Mouse (Mus musculus) lung, postnatal 0 days (tissue): ENCODE measurements around the gene C4bp. TPM values are rescaled to one million over a fixed set of nuclear protein-coding genes. Genes with fewer than 3 reads are reported as not detected.

ENCODE experiments used
- ATAC-seq: fragments of 200-750 bp; cut with Nextera tagmentation; 2 replicates; pipeline ENCODE4 v1.8.0; 2017; ENCODE audit warnings: moderate library complexity
- DNase-seq: peaks from one replicate; pipeline ENCODE4 v3.0.0-alpha.2; 2016; ENCODE audit warnings: low spot score
- H3K27ac ChIP-seq: fragments of 300-500 bp; sonication (generic); 2 replicates; pipeline ENCODE4 v1.5.1; 2014; ENCODE audit warnings: antibody characterized with exemption, mild to moderate bottlenecking, low read length, mixed read lengths
- H3K27me3 ChIP-seq: fragments of 300-500 bp; sonication (generic); replicated peaks from 2 replicates; pipeline ENCODE4 v1.6.1; 2014; ENCODE audit warnings: low read length, mixed read lengths; ENCODE audit not compliant: insufficient read depth
- H3K36me3 ChIP-seq: fragments of 300-500 bp; sonication (generic); 2 replicates; pipeline ENCODE4 v1.6.1; 2014; ENCODE audit warnings: low read length, mixed read lengths; ENCODE audit not compliant: insufficient read depth
- H3K4me1 ChIP-seq: fragments of 300-500 bp; sonication (generic); 2 replicates; pipeline ENCODE4 v1.6.1; 2014; ENCODE audit warnings: antibody characterized with exemption, low read depth, low read length, mixed read lengths; ENCODE audit not compliant: insufficient read depth
- H3K4me2 ChIP-seq: fragments of 300-500 bp; sonication (generic); replicated peaks from 2 replicates; pipeline ENCODE4 v1.6.1; 2014; ENCODE audit warnings: low read depth, mild to moderate bottlenecking, low read length, moderate library complexity, mixed read lengths
- H3K4me3 ChIP-seq: fragments of 300-500 bp; sonication (generic); 2 replicates; pipeline ENCODE4 v1.5.1; 2014; ENCODE audit warnings: low read depth, low read length
- H3K9ac ChIP-seq: fragments of 300-500 bp; sonication (generic); replicated peaks from 2 replicates; pipeline ENCODE4 v1.6.1; 2014; ENCODE audit warnings: low read depth, mild to moderate bottlenecking
- H3K9me3 ChIP-seq: fragments of 300-500 bp; sonication (generic); 2 replicates; pipeline ENCODE4 v1.6.1; 2016; ENCODE audit warnings: low read length, mixed read lengths
- CTCF ChIP-seq: IDR thresholded peaks from 2 replicates; pipeline ENCODE4 v1.5.1; 2016; ENCODE audit warnings: antibody characterized with exemption, mild to moderate bottlenecking
- EP300 ChIP-seq: IDR thresholded peaks from 2 replicates; pipeline ENCODE4 v1.6.1; 2016; ENCODE audit warnings: antibody characterized with exemption, mild to moderate bottlenecking, control low read depth
- whole genome bisulfite sequencing: fragments of 180-500 bp; shearing (Covaris S2); extraction: QIAGEN DNeasy Blood & Tissue Kit; methylation state at CpG from one replicate; pipeline ENCODE4 v1.1.7; 2014; 5-methylcytosine and 5-hydroxymethylcytosine counted together
- polyA plus RNA-seq: library from polyadenylated mRNA; unstranded; fragments of >200 nt; fragmentation: Nextera tagmentation; extraction: Ambion mirVana; gene quantifications from 2 replicates; pipeline ENCODE4 v1.2.1, GENCODE M21; 2015

Gene C4bp
- polyA plus RNA-seq = 0.06 and 0.08 TPM in 2 replicates

DNA sequence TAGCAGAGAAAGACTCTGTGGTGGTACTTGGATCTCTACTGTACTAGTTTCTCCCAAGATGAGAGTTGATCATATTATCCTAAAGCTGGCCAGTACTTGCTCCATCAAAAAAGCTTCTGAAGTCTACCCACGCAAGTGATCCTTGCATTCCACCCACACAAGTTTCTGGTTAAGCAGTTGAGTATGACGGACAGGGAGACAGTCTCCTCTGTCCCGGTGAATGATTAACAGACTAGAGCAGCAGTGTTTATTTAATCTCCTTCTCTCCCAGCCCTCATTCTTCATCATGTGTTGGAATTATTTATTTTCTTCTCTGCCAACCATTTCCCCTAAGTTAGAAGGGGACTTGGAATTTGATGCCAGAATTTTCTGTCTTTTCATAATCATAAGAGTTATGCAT lies at the start of gene C4bp:
Gene C4bp (minus strand): TSS at position 179 of the 400 bp plus-strand sequence.
- no peaks in the 10 kb centered on the region for H3K4me1 ChIP-seq
- no peaks in the 10 kb centered on the region for H3K9me3 ChIP-seq
- no peaks in the 10 kb centered on the region for H3K36me3 ChIP-seq
- H3K27me3 ChIP-seq = no peaks in the 10 kb centered on the region
- 21% methylated on average over 3 of the region's 3 CpGs for WGBS
- no peak within 1 kb of the TSS for H3K27ac ChIP-seq
- H3K4me3 ChIP-seq = no peak within 1 kb of the TSS
- DNase-seq = no peak
- no peak for TF ChIP-seq CTCF
- TF ChIP-seq EP300 = no peak
- no peak within 1 kb of the TSS for H3K9ac ChIP-seq
- no peak for ATAC-seq
- H3K4me2 ChIP-seq = no peak within 1 kb of the TSS

DNA sequence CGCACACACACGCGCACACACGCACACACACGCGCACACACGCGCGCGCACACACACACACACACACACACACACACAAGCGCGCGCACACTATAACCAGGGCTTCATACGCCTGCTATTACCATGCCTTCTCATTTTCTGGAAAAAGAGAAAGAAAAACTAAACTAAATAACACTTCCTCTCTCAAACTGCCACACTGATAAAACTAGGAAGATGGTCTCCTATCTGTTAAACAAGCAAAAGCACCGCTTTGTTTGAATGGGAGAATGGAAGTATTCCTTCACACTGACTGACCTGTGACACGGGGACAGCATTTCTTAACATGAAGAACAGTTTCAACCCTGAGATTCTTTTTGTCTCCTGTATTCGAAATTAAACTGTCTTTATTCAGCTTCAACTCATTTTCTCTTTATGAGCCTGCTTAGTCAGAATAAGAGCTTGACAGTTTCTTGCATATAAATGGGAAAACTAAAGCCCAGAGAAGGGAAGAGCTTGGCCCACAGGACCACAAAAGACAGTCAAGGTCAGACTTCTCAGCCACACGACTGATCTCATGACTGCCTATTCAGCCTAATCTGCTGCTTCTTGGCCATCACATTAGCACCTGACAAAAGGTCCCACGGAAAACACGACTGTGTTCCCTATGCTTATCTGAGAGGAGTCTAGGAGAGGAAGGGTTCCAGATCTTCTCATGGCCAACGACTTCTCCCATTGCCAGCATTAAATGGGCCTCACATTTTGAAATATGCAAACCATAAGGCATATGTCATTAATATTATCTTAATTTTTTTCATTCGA lies 49.0 kb upstream of the C4bp start:
- Histone ChIP-seq H3K36me3 (0 out of 2 replicates have a peak, but pooled peaks cover 3% of the 10 kb centered on the region), H3K4me2 (no peak overlapping the region), H3K27ac (no peak overlapping the region), H3K9me3 (no peaks in the 10 kb centered on the region), H3K4me1 (no peaks in the 10 kb centered on the region), H3K4me3 (no peak overlapping the region), H3K9ac (no peak overlapping the region), H3K27me3 (no peaks in the 10 kb centered on the region)
- ATAC-seq (no peak), DNase-seq (no peak)
- TF ChIP-seq CTCF = no peak
- 89% methylated on average over 22 of the region's 22 CpGs for WGBS

DNA sequence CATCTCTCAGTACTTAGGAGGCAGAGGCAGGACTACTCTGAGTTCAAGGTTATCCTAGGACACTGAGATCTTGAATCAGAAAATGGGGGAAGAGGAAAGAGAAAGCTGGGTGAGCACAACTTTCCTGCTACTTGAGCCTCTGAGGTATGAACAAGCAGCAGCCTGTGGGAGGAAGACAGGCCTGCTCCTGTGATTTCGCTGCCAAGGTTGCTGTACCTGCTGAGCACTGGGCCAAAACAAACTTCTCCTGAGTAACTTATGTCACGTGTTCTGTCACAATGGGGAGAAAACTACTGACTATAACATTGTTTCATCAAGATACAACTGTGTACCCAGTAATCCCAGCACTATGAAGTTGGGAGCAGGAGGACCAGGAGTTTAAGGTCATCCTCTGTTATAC lies 42.2 kb upstream of the C4bp start:
- Histone ChIP-seq H3K4me2 (no peak overlapping the region), H3K9me3 (no peaks in the 10 kb centered on the region), H3K4me3 (no peak overlapping the region), H3K4me1 (no peaks in the 10 kb centered on the region), H3K27ac (no peak overlapping the region), H3K27me3 (no peaks in the 10 kb centered on the region), H3K36me3 (peaks cover 27% of the 10 kb centered on the region), H3K9ac (no peak overlapping the region)
- 56% methylated on average over 2 of the region's 2 CpGs for WGBS
- ATAC-seq = peak; percentile 75
- peak; percentile 82 for DNase-seq
- TF ChIP-seq EP300 (no peak), CTCF (no peak)

DNA sequence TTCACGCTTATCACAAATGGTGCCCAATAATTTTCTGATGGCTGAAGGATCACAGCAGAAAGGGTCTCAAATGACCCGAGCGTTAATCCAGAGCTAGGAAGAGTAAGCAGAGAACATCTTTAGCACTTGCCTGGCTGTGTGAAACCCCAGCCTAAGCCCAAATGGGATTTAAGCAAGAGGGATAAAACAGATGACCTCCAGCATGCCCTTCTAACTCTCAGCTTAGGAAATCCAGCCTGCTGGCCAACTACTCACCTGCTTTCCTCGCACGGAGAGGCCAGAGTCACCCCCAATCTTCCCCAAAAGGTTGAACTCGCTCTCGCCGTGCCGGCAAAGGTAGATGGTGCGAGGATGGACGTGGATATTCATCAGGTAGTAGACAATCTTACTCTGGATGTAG lies 40.5 kb upstream of the C4bp start:
- TF ChIP-seq EP300 (no peak), CTCF (no peak)
- H3K36me3 ChIP-seq = peaks cover 33% of the 10 kb centered on the region
- 95% methylated on average over 11 of the region's 11 CpGs for WGBS

DNA sequence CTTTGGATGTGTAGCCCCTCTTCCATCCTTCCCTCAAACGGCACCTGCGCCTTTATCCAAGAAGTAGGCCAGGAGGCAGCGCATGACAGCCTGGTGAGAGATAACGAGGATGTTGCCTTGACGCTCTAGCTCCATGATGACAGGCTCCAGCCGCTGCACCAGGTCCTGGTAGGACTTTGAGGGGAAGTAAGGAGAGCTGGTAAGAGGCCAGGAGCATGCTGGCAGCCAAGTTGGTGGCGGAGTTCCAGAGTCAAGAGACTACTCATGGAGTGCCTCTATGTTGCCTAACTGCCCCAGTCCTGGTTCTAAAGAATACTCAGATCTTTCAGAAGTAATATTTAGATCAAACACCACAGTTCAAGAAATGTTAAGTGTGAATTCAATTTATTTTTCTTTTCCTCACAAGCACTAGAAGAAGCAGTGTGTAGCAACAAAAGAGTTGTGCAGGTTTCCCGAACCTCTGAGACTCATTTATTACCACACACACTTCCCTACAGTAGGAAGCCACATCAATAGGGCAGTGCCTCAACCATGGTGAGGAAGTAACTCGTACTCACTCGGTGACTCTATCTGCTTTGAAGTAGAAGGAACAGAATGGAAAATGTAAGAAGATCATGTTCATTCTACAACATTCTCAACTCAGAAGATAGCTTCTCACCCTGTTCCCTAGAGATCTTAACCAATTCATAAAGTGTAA lies 38.7 kb upstream of the C4bp start:
- H3K9me3 ChIP-seq = no peaks in the 10 kb centered on the region
- H3K27me3 ChIP-seq = no peaks in the 10 kb centered on the region
- ATAC-seq (peak; percentile 85), DNase-seq (peak; percentile 79)
- WGBS = 72% methylated on average over 10 of the region's 10 CpGs
- H3K4me3 ChIP-seq = no peak overlapping the region
- H3K4me2 ChIP-seq = no peak overlapping the region
- peaks cover 29% of the 10 kb centered on the region for H3K36me3 ChIP-seq
- no peak overlapping the region for H3K9ac ChIP-seq
- TF ChIP-seq EP300 (peak; percentile 20; the same call in 1 of the 2 replicates), CTCF (no peak)
- H3K27ac ChIP-seq = peak overlapping the region; percentile 51; the same call in 1 of the 2 replicates
- no peaks in the 10 kb centered on the region for H3K4me1 ChIP-seq

More for the DNA sequence above, 40.5 kb upstream of the C4bp start:
- ATAC-seq (no peak), DNase-seq (no peak)
- Histone ChIP-seq H3K27ac (no peak overlapping the region), H3K9ac (no peak overlapping the region), H3K27me3 (no peaks in the 10 kb centered on the region), H3K4me2 (no peak overlapping the region), H3K9me3 (no peaks in the 10 kb centered on the region), H3K4me3 (no peak overlapping the region), H3K4me1 (no peaks in the 10 kb centered on the region)

DNA sequence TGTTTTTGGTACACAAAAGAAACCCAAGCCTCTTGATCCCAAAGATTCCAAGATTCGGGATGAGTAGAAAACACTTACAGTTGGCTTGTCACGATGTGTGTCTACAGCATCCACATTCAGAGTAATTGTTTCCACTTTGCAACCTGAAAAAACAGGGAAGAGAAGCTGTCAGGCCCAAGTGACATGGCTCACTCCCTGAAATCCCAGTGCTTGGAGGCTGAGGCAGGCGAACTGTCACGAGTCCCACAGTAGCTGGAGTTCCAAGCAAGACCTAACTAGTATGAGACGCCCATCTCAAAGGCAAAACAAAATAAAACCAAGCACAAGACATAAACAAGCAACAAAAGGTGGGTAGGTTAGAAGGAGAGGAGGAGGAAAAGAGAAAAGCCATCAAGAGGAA lies 37.2 kb upstream of the C4bp start:
- H3K4me3 ChIP-seq = no peak overlapping the region
- no peak overlapping the region for H3K4me2 ChIP-seq
- H3K27ac ChIP-seq = no peak overlapping the region
- no peak overlapping the region for H3K9ac ChIP-seq
- no peak for TF ChIP-seq CTCF
- no peak for TF ChIP-seq EP300
- ATAC-seq (no peak), DNase-seq (no peak)
- peaks cover 29% of the 10 kb centered on the region; the same call in 1 of the 2 replicates for H3K36me3 ChIP-seq
- H3K4me1 ChIP-seq = no peaks in the 10 kb centered on the region
- no peaks in the 10 kb centered on the region for H3K9me3 ChIP-seq
- 86% methylated on average over 5 of the region's 5 CpGs for WGBS
- H3K27me3 ChIP-seq = no peaks in the 10 kb centered on the region
